Mouse (Mus musculus): ENCODE measurements at regions not wholly inside any gene's neighbourhood (a gene's known extent, or its start where the extent isn't known, plus 50 kb on each side); places are given as distances from the start of the nearest gene placed in this dataset.

- TF ChIP-seq UBTF (IDR thresholded peaks at IDR 0.05; ENCODE audit: borderline replicate concordance, insufficient read depth, low read depth, low read length) (no peak), ZC3H11A (IDR thresholded peaks at IDR 0.05; ENCODE audit: low read depth, low read length) (no peak), EP300 (IDR thresholded peaks at IDR 0.05; ENCODE audit: low read depth in 1 of 2, low read length in 2 of 2) (no peak), CHD2 (IDR thresholded peaks at IDR 0.05; ENCODE audit: low read length) (no peak), RAD21 (IDR thresholded peaks at IDR 0.05; ENCODE audit: low read depth, low read length) (no peak), MAZ (IDR thresholded peaks at IDR 0.05; ENCODE audit: low read depth, low read length) (no peak), CTCF (IDR thresholded peaks at IDR 0.05 in 2 of 3, conservative IDR thresholded peaks at IDR 0.05 in 1 of 3; ENCODE audit: control insufficient read depth in 1 of 3, insufficient read depth in 1 of 3, low read depth in 2 of 3, low read length in 3 of 3, poor library complexity in 1 of 3, severe bottlenecking in 1 of 3) (no peak), ETS1 (IDR thresholded peaks at IDR 0.05; ENCODE audit: low read depth, low read length) (no peak), POLR2A (IDR thresholded peaks at IDR 0.05; ENCODE audit: control insufficient read depth in 1 of 2, insufficient read depth in 1 of 2, low read depth in 1 of 2, low read length in 2 of 2, poor library complexity in 1 of 2) (no peak), MYB (IDR thresholded peaks at IDR 0.05; ENCODE audit: low read depth, low read length) (no peak)
These were observed 98.8 kb downstream of the Zfp36l1 start for GRCm38 (mm10) chr12:80013904-80014597.
